Comparison of ENCODE assay signal across 10 mouse cellular contexts in genomic region chr6:38531211-38531820, GRCm38 (mm10). TPM values are rescaled to one million over a fixed set of nuclear protein-coding genes. Genes with fewer than 3 reads are reported as not detected.
A peak's percentile ranks its signal among the peaks of the same experiment; 100 is the strongest.
DNase-seq lines count a peak whose midpoint lies in the region; ATAC-seq and TF ChIP-seq lines count a peak whose summit lies in the region.
"Had no signal": no experiment of that assay in that cellular context is flagged by ENCODE, and none has a peak within 500 bp of the region (broad histone marks: within the 10 kb centered on the region; RNA-seq: fewer than 3 reads in every experiment).

No protein-coding gene starts in this region.

- H3K9ac ChIP-seq in forebrain, embryonic 13.5 days, result 0 out of 2 replicates have a peak overlapping the region, but pooled peaks have one; percentile 5
- no peak overlapping the region for H3K9ac ChIP-seq in forebrain, embryonic 11.5 days (ENCODE audit: low read length)
- H3K9ac ChIP-seq in heart, embryonic 13.5 days, result no peak overlapping the region
- H3K9ac ChIP-seq: hindbrain, embryonic 15.5 days; neural tube, embryonic 13.5 days had no signal

- no peak for TF ChIP-seq CTCF in spleen, adult 2 months (IDR thresholded peaks at IDR 0.05; ENCODE audit: extremely low read depth, insufficient read depth, insufficient read length, insufficient replicate concordance)

- H3K9me3 ChIP-seq in forebrain, embryonic 13.5 days (replicated peaks), result no peaks in the 10 kb centered on the region
- H3K9me3 ChIP-seq in forebrain, embryonic 11.5 days (ENCODE audit: control insufficient read depth, low read length), result no peaks in the 10 kb centered on the region
- no peaks in the 10 kb centered on the region for H3K9me3 ChIP-seq in heart, embryonic 13.5 days
- H3K9me3 ChIP-seq: hindbrain, embryonic 15.5 days; neural tube, embryonic 13.5 days had no signal

- no peak for DNase-seq in forebrain, embryonic 11.5 days (ENCODE audit: low spot score)
- no peak for DNase-seq in spleen, adult 2 months (ENCODE audit: low read depth in 1 of 2, low spot score in 2 of 2)
- DNase-seq in spleen, adult 12 weeks (ENCODE audit: low spot score), result no peak
- peak; percentile 47 for DNase-seq in lung, postnatal 25 days (ENCODE audit: low spot score)
- no peak for DNase-seq in right cerebral cortex, adult 2 months (ENCODE audit: low spot score in 2 of 2)

- H3K27me3 ChIP-seq in forebrain, embryonic 13.5 days, result no peaks in the 10 kb centered on the region
- no peaks in the 10 kb centered on the region for H3K27me3 ChIP-seq in forebrain, embryonic 11.5 days (ENCODE audit: control insufficient read depth, insufficient read depth, low read length)
- no peaks in the 10 kb centered on the region for H3K27me3 ChIP-seq in spleen, adult 2 months (ENCODE audit: control insufficient read depth, insufficient read depth, low read length)
- H3K27me3 ChIP-seq in heart, embryonic 13.5 days (replicated peaks), result no peaks in the 10 kb centered on the region
- H3K27me3 ChIP-seq: hindbrain, embryonic 15.5 days; neural tube, embryonic 13.5 days had no signal

- H3K4me1 ChIP-seq in forebrain, embryonic 13.5 days, result peaks cover 12% of the 10 kb centered on the region
- no peaks in the 10 kb centered on the region for H3K4me1 ChIP-seq in forebrain, embryonic 11.5 days (replicated peaks; ENCODE audit: control insufficient read depth, insufficient read depth, low read length)
- no peaks in the 10 kb centered on the region for H3K4me1 ChIP-seq in spleen, adult 2 months (ENCODE audit: control insufficient read depth, insufficient read depth, insufficient read length)
- peaks cover 20% of the 10 kb centered on the region for H3K4me1 ChIP-seq in heart, embryonic 13.5 days

- H3K27ac ChIP-seq in forebrain, embryonic 13.5 days, result no peak overlapping the region
- no peak overlapping the region for H3K27ac ChIP-seq in forebrain, embryonic 11.5 days (ENCODE audit: low read depth, low read length)
- H3K27ac ChIP-seq in spleen, adult 2 months (ENCODE audit: insufficient read depth, low read length), result peak overlapping the region; percentile 3; the same call in 1 of the 2 replicates
- 0 out of 2 replicates have a peak overlapping the region, but pooled peaks have one; percentile 20 for H3K27ac ChIP-seq in heart, embryonic 13.5 days (replicated peaks)
- H3K27ac ChIP-seq: hindbrain, embryonic 15.5 days; neural tube, embryonic 13.5 days had no signal

- TF ChIP-seq POLR2A in spleen, adult 2 months (IDR thresholded peaks at IDR 0.05; ENCODE audit: low read depth, low read length), result no peak

- no peak overlapping the region for H3K4me2 ChIP-seq in forebrain, embryonic 13.5 days
- no peak overlapping the region for H3K4me2 ChIP-seq in forebrain, embryonic 11.5 days (ENCODE audit: low read depth, low read length, severe bottlenecking)
- H3K4me2 ChIP-seq in heart, embryonic 13.5 days, result no peak overlapping the region

- no peak for ATAC-seq in forebrain, embryonic 13.5 days
- ATAC-seq in forebrain, embryonic 11.5 days (replicated peaks; ENCODE audit: low FRiP score), result no peak
- ATAC-seq in heart, embryonic 13.5 days (ENCODE audit: extremely low read depth, insufficient number of reproducible peaks, low FRiP score, low TSS enrichment), result no peak
- ATAC-seq in erythroid progenitor cell, adult 5-6 weeks (replicated peaks; ENCODE audit: low FRiP score, poor library complexity, severe bottlenecking), result no peak

- no peaks in the 10 kb centered on the region for H3K36me3 ChIP-seq in forebrain, embryonic 13.5 days (ENCODE audit: poor library complexity, severe bottlenecking)
- H3K36me3 ChIP-seq in forebrain, embryonic 11.5 days (ENCODE audit: control insufficient read depth, insufficient read depth, low read length), result no peaks in the 10 kb centered on the region
- no peaks in the 10 kb centered on the region for H3K36me3 ChIP-seq in spleen, adult 2 months (ENCODE audit: control insufficient read depth, insufficient read depth, low read length)
- H3K36me3 ChIP-seq in heart, embryonic 13.5 days, result no peaks in the 10 kb centered on the region
- H3K36me3 ChIP-seq: hindbrain, embryonic 15.5 days; neural tube, embryonic 13.5 days had no signal

- no peak overlapping the region for H3K4me3 ChIP-seq in forebrain, embryonic 13.5 days
- H3K4me3 ChIP-seq in forebrain, embryonic 11.5 days (ENCODE audit: low read depth, low read length), result no peak overlapping the region
- no peak overlapping the region for H3K4me3 ChIP-seq in spleen, adult 2 months (ENCODE audit: extremely low read depth, insufficient read depth, insufficient read length)
- H3K4me3 ChIP-seq in heart, embryonic 13.5 days, result no peak overlapping the region
- H3K4me3 ChIP-seq: hindbrain, embryonic 15.5 days; neural tube, embryonic 13.5 days had no signal

- WGBS in forebrain, embryonic 13.5 days, result 67% methylated on average over 5 of the region's 5 CpGs
- 70% methylated on average over 5 of the region's 5 CpGs for WGBS in forebrain, embryonic 11.5 days
- 40% methylated on average over 5 of the region's 5 CpGs for WGBS in spleen, adult 2 months
- WGBS in heart, embryonic 13.5 days, result 56% methylated on average over 5 of the region's 5 CpGs

RNA-seq across cellular contexts. Expression of gene Fmc1, which starts 2.0 kb away (rescaled TPM):
- 152 and 177 TPM in 2 replicates for polyA plus RNA-seq in forebrain, embryonic 13.5 days (2015; fragmentation: Nextera tagmentation; extraction: Ambion mirVana)
- 107 and 110 TPM in 2 replicates for polyA plus RNA-seq in forebrain, embryonic 11.5 days (2014; fragmentation: Nextera tagmentation; extraction: Ambion mirVana)
- 83.1 and 139 TPM in 2 replicates for polyA plus RNA-seq in spleen, adult 2 months (2012; rRNA removed)
- 192 and 255 TPM in 2 replicates for polyA plus RNA-seq in heart, embryonic 13.5 days (2015; fragmentation: Nextera tagmentation; extraction: Ambion mirVana)
- 26.0 and 26.7 TPM in 2 replicates for total RNA-seq in erythroid progenitor cell, adult 5-6 weeks (2015; ENCODE audit: low replicate concordance)
- 0.90 and 1.1 TPM in 2 replicates for total RNA-seq in erythroid progenitor cell, adult 5-6 weeks (2017; ENCODE audit: low replicate concordance)

RNA-seq across cellular contexts. Expression of gene Luc7l2, which starts 19.8 kb away (rescaled TPM):
- polyA plus RNA-seq in forebrain, embryonic 13.5 days (2015; fragmentation: Nextera tagmentation; extraction: Ambion mirVana), result 40.1 and 40.9 TPM in 2 replicates
- polyA plus RNA-seq in forebrain, embryonic 11.5 days (2014; fragmentation: Nextera tagmentation; extraction: Ambion mirVana), result 47.5 and 48.5 TPM in 2 replicates
- polyA plus RNA-seq in spleen, adult 2 months (2012; rRNA removed), result 24.3 and 28.2 TPM in 2 replicates
- 26.0 and 27.3 TPM in 2 replicates for polyA plus RNA-seq in heart, embryonic 13.5 days (2015; fragmentation: Nextera tagmentation; extraction: Ambion mirVana)
- total RNA-seq in erythroid progenitor cell, adult 5-6 weeks (2015; ENCODE audit: low replicate concordance), result 322 and 443 TPM in 2 replicates
- 458 and 570 TPM in 2 replicates for total RNA-seq in erythroid progenitor cell, adult 5-6 weeks (2017; ENCODE audit: low replicate concordance)

Comparison
In these comparisons a context has a peak if more than half of its experiments do, and no peak if none do; other contexts are left out.
1. H3K27ac ChIP-seq: peak in spleen, adult 2 months (single experiment) and heart, embryonic 13.5 days (single experiment); none in forebrain, embryonic 13.5 days (single experiment) and forebrain, embryonic 11.5 days (single experiment).